Mouse (Mus musculus) testis, adult 2 months (tissue): ENCODE measurements around the gene Eppin.

Source experiments
- CTCF ChIP-seq: fragments of 200-500 bp; IDR thresholded peaks from 2 replicates; pipeline ENCODE4 v1.5.1; 2012; ENCODE audit warnings: low read depth, mild to moderate bottlenecking, inconsistent platforms, low read length, moderate library complexity; ENCODE audit not compliant: control insufficient read depth, insufficient read depth, insufficient replicate concordance
- POLR2A ChIP-seq: fragments of 200-500 bp; IDR thresholded peaks from 2 replicates; pipeline ENCODE4 v1.6.1; 2012; ENCODE audit warnings: low read depth, mild to moderate bottlenecking, inconsistent platforms, low read length, moderate library complexity; ENCODE audit not compliant: control insufficient read depth

DNA sequence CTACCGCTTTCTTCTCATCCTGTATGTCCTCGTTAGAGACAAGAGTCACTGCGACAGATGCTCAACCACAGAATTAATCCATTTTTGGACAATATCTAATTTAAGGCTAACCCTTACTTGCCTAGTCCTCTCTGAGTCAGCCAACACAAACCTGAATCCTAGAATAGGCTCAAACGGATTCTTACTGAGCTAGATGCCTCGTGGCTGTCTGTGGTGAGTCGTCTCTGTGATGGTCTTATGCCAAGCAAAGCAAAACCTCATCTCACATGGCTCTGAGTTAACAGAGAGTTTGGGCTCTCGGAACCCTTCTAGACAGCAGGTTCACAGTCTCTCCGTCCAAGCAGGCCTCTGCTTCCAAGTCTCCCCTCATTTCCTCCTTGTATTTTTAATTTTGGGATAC is 11.0 kb upstream of the Eppin start:
- TF ChIP-seq CTCF: no peak
- no peak for TF ChIP-seq POLR2A
